Mouse (Mus musculus): ENCODE results near the gene Olfr113. TPM values are rescaled to one million over a fixed set of nuclear protein-coding genes. Genes with fewer than 3 reads are reported as not detected.

Olfr113 gene
- not detected in 2 replicates for polyA plus RNA-seq (2015; fragmentation: Nextera tagmentation; extraction: Ambion mirVana)

DNA sequence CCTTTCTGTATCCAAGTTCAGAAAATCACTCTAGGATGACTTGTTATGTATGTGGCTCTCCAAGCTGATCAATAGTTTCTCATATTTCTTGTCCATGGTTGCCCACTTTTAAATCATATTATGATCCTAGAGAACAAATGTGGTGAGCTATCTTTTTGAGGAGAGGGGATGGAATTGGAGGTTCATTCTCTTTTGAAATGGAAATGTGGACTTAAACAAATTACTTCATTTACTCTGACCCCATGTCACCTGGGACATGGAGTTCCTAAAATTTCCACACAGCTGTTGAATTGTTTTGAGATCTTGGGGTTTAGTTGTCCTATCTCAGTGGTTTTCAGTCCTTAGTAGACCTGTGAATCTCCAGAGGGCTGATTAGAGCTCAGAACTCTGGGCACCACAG, at the start of gene Olfr113:
Gene Olfr113 (minus strand): TSS at position 101 of the 400 bp plus-strand sequence.
- TF ChIP-seq EP300 (IDR thresholded peaks at IDR 0.05) (no peak), CTCF (IDR thresholded peaks at IDR 0.05) (no peak)
- ATAC-seq (no peak), DNase-seq (ENCODE audit: low spot score) (no peak)
- no peaks in the 10 kb centered on the region for H3K27me3 ChIP-seq (replicated peaks; ENCODE audit: insufficient read depth, low read length)
- H3K9ac ChIP-seq (replicated peaks; ENCODE audit: low read depth), result no peak within 1 kb of the TSS
- H3K9me3 ChIP-seq (ENCODE audit: low read length), result no peaks in the 10 kb centered on the region
- no peak within 1 kb of the TSS for H3K4me3 ChIP-seq (ENCODE audit: low read depth, low read length)
- H3K36me3 ChIP-seq (ENCODE audit: insufficient read depth, low read length), result no peaks in the 10 kb centered on the region
- no peak within 1 kb of the TSS for H3K27ac ChIP-seq (ENCODE audit: low read length)
- no peaks in the 10 kb centered on the region for H3K4me1 ChIP-seq (ENCODE audit: insufficient read depth, low read depth, low read length)
- H3K4me2 ChIP-seq (replicated peaks; ENCODE audit: low read depth, low read length), result no peak within 1 kb of the TSS

- no peak within 1 kb of the TSS for H3K4me2 ChIP-seq (replicated peaks; ENCODE audit: low read depth, low read length)
- no peak within 1 kb of the TSS for H3K27ac ChIP-seq (ENCODE audit: low read length)
- ATAC-seq (no peak), DNase-seq (ENCODE audit: low spot score) (no peak)
- 67% methylated on average over 2 of the region's 2 CpGs for WGBS
- no peaks in the 10 kb centered on the region for H3K36me3 ChIP-seq (ENCODE audit: insufficient read depth, low read length)
- H3K4me3 ChIP-seq (ENCODE audit: low read depth, low read length), result no peak within 1 kb of the TSS
- H3K9me3 ChIP-seq (ENCODE audit: low read length), result no peaks in the 10 kb centered on the region
- TF ChIP-seq CTCF (IDR thresholded peaks at IDR 0.05), result no peak
- TF ChIP-seq EP300 (IDR thresholded peaks at IDR 0.05), result no peak
- no peak within 1 kb of the TSS for H3K9ac ChIP-seq (replicated peaks; ENCODE audit: low read depth)
- no peaks in the 10 kb centered on the region for H3K27me3 ChIP-seq (replicated peaks; ENCODE audit: insufficient read depth, low read length)
- H3K4me1 ChIP-seq (ENCODE audit: insufficient read depth, low read depth, low read length), result no peaks in the 10 kb centered on the region
Measured at GRCm38 (mm10) chr17:37627009-37627408, 49.5 kb upstream of the Olfr113 start, which contains the start of the genes Olfr115 and Olfr116. Olfr115 (minus strand) TSS chr17:37627109. Olfr116 (minus strand) TSS chr17:37627199.

GRCm38 (mm10) chr17:37592643-37593042, 15.2 kb upstream of the Olfr113 start, which contains the start of gene Olfr114:
Olfr114 (minus strand) TSS chr17:37592743.
- Histone ChIP-seq H3K4me2 (replicated peaks; ENCODE audit: low read depth, low read length) (no peak within 1 kb of the TSS), H3K27me3 (replicated peaks; ENCODE audit: insufficient read depth, low read length) (no peaks in the 10 kb centered on the region), H3K4me3 (ENCODE audit: low read depth, low read length) (no peak within 1 kb of the TSS), H3K4me1 (ENCODE audit: insufficient read depth, low read depth, low read length) (no peaks in the 10 kb centered on the region), H3K9me3 (ENCODE audit: low read length) (no peaks in the 10 kb centered on the region), H3K36me3 (ENCODE audit: insufficient read depth, low read length) (no peaks in the 10 kb centered on the region), H3K27ac (ENCODE audit: low read length) (no peak within 1 kb of the TSS), H3K9ac (replicated peaks; ENCODE audit: low read depth) (no peak within 1 kb of the TSS)
- no peak for TF ChIP-seq CTCF (IDR thresholded peaks at IDR 0.05)
- no peak for TF ChIP-seq EP300 (IDR thresholded peaks at IDR 0.05)
- ATAC-seq (no peak), DNase-seq (ENCODE audit: low spot score) (no peak)

- ATAC-seq, result no peak
- Histone ChIP-seq H3K4me3 (ENCODE audit: low read depth, low read length) (no peak within 1 kb of the TSS), H3K9me3 (ENCODE audit: low read length) (no peaks in the 10 kb centered on the region), H3K27ac (ENCODE audit: low read length) (no peak within 1 kb of the TSS), H3K4me2 (replicated peaks; ENCODE audit: low read depth, low read length) (no peak within 1 kb of the TSS), H3K36me3 (ENCODE audit: insufficient read depth, low read length) (no peaks in the 10 kb centered on the region), H3K27me3 (replicated peaks; ENCODE audit: insufficient read depth, low read length) (no peaks in the 10 kb centered on the region), H3K9ac (replicated peaks; ENCODE audit: low read depth) (no peak within 1 kb of the TSS), H3K4me1 (ENCODE audit: insufficient read depth, low read depth, low read length) (no peaks in the 10 kb centered on the region)
- TF ChIP-seq EP300 (IDR thresholded peaks at IDR 0.05) (no peak), CTCF (IDR thresholded peaks at IDR 0.05) (no peak)
- no peak for DNase-seq (ENCODE audit: low spot score)
Measured at GRCm38 (mm10) chr17:37569351-37569750, 8.1 kb downstream of the Olfr113 start, which contains the start of gene Olfr112. Olfr112 (minus strand) TSS chr17:37569451.

GRCm38 (mm10) chr17:37558913-37559615, 18.4 kb downstream of the Olfr113 start:
- ATAC-seq (no peak), DNase-seq (ENCODE audit: low spot score) (no peak)
- Histone ChIP-seq H3K36me3 (ENCODE audit: insufficient read depth, low read length) (no peaks in the 10 kb centered on the region), H3K27ac (ENCODE audit: low read length) (no peak overlapping the region), H3K4me2 (replicated peaks; ENCODE audit: low read depth, low read length) (no peak overlapping the region), H3K9ac (replicated peaks; ENCODE audit: low read depth) (no peak overlapping the region), H3K9me3 (ENCODE audit: low read length) (no peaks in the 10 kb centered on the region), H3K4me3 (ENCODE audit: low read depth, low read length) (no peak overlapping the region), H3K4me1 (ENCODE audit: insufficient read depth, low read depth, low read length) (no peaks in the 10 kb centered on the region), H3K27me3 (replicated peaks; ENCODE audit: insufficient read depth, low read length) (no peaks in the 10 kb centered on the region)
- TF ChIP-seq CTCF (IDR thresholded peaks at IDR 0.05) (no peak), EP300 (IDR thresholded peaks at IDR 0.05) (no peak)
- WGBS, result 53% methylated on average over 1 of the region's 1 CpGs

DNA sequence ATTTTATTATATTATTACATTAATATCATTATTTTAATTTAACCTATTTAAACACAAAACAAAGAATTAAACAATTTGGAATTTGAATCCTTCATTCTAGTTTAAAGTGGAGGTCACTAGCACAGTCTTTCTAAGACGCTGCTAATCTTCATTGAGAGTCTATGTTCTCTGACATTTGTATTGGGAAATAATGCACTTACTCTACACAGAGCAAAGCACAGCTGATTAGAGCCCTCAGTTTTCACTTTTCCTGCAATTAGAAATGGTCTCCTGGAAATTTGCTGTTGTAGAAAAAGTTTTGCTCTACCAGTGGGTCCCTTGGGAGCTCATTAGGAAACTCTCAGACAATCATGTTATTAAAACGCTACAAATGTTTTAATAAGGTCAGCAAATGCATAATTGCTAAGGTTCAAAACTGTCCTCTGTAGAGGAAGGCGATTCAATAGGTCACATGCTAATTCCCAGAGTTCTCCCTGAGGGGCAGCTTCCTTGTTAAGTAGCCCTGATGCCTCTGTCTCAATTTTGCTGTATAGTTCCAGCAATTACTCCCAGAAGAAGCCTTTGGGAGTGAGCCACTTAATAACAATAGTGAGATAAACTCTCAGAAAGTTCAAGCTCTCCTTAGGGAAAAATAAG, 33.5 kb downstream of the Olfr113 start:
- H3K36me3 ChIP-seq (ENCODE audit: insufficient read depth, low read length), result no peaks in the 10 kb centered on the region
- H3K4me1 ChIP-seq (ENCODE audit: insufficient read depth, low read depth, low read length), result no peaks in the 10 kb centered on the region
- no peak overlapping the region for H3K4me3 ChIP-seq (ENCODE audit: low read depth, low read length)
- no peak for ATAC-seq
- H3K9ac ChIP-seq (replicated peaks; ENCODE audit: low read depth), result no peak overlapping the region
- TF ChIP-seq CTCF (IDR thresholded peaks at IDR 0.05), result no peak
- TF ChIP-seq EP300 (IDR thresholded peaks at IDR 0.05), result no peak
- DNase-seq (ENCODE audit: low spot score), result no peak
- H3K9me3 ChIP-seq (ENCODE audit: low read length), result no peaks in the 10 kb centered on the region
- H3K27ac ChIP-seq (ENCODE audit: low read length), result no peak overlapping the region
- H3K27me3 ChIP-seq (replicated peaks; ENCODE audit: insufficient read depth, low read length), result no peaks in the 10 kb centered on the region
- no peak overlapping the region for H3K4me2 ChIP-seq (replicated peaks; ENCODE audit: low read depth, low read length)
- WGBS, result 44% methylated on average over 3 of the region's 3 CpGs

All from lung, postnatal 0 days (tissue).